Mouse (Mus musculus) forebrain, postnatal 0 days (tissue): ENCODE results near the gene Polrmt. TPM values are rescaled to one million over a fixed set of nuclear protein-coding genes. Genes with fewer than 3 reads are reported as not detected.
"Not testable (repeated sequence)": the region's sequence is repeated elsewhere in the genome, so short reads cannot be mapped to it uniquely, and the experiment has no call there.

Source experiments
- ATAC-seq: fragments of 200-750 bp; cut with Nextera tagmentation; 2 replicates; pipeline ENCODE4 v1.8.0; 2017; ENCODE audit warnings: mild to moderate bottlenecking, moderate library complexity
- DNase-seq: peaks from one replicate; pipeline ENCODE4 v3.0.0-alpha.2; 2015
- H3K27ac ChIP-seq: fragments of 300-500 bp; sonication (generic); 2 replicates; pipeline ENCODE4 v1.5.1; 2014; ENCODE audit warnings: low read depth, mild to moderate bottlenecking, antibody characterized with exemption, low read length, moderate library complexity, mixed read lengths
- H3K27me3 ChIP-seq: fragments of 300-500 bp; sonication (generic); 2 replicates; pipeline ENCODE4 v1.6.1; 2014; ENCODE audit warnings: mild to moderate bottlenecking, low read length, mixed read lengths; ENCODE audit not compliant: insufficient read depth
- H3K36me3 ChIP-seq: fragments of 300-500 bp; sonication (generic); 2 replicates; pipeline ENCODE4 v1.6.1; 2014; ENCODE audit warnings: mild to moderate bottlenecking, moderate library complexity; ENCODE audit not compliant: insufficient read depth
- H3K4me1 ChIP-seq: fragments of 300-500 bp; sonication (generic); 2 replicates; pipeline ENCODE4 v1.6.1; 2014; ENCODE audit warnings: antibody characterized with exemption; ENCODE audit not compliant: insufficient read depth
- H3K4me2 ChIP-seq: fragments of 300-500 bp; sonication (generic); 2 replicates; pipeline ENCODE4 v1.6.1; 2014; ENCODE audit warnings: low read depth, mild to moderate bottlenecking, moderate library complexity
- H3K4me3 ChIP-seq: fragments of 300-500 bp; sonication (generic); 2 replicates; pipeline ENCODE4 v1.5.1; 2014; ENCODE audit warnings: low read depth, low read length, mixed read lengths
- H3K9ac ChIP-seq: fragments of 300-500 bp; sonication (generic); 2 replicates; pipeline ENCODE4 v1.6.1; 2014; ENCODE audit warnings: mild to moderate bottlenecking
- H3K9me3 ChIP-seq: fragments of 300-500 bp; sonication (generic); 2 replicates; pipeline ENCODE4 v1.6.1; 2016; ENCODE audit warnings: low read length
- CTCF ChIP-seq: sonication (generic); IDR thresholded peaks from 2 replicates; pipeline ENCODE4 v1.5.1; 2016; ENCODE audit warnings: antibody characterized with exemption, control low read depth, low read depth
- WGBS: fragments of 180-500 bp; shearing (Covaris S2); extraction: QIAGEN DNeasy Blood & Tissue Kit; methylation state at CpG from one replicate; pipeline ENCODE4 v1.1.7; 2014; 5-methylcytosine and 5-hydroxymethylcytosine counted together
- polyA plus RNA-seq: library from polyadenylated mRNA; unstranded; fragments of >200 nt; fragmentation: Nextera tagmentation; extraction: Ambion mirVana; gene quantifications from 2 replicates; pipeline ENCODE4 v1.2.1, GENCODE M21; 2015
- total RNA-seq: library from RNA; depleted of rRNA; stranded (reverse); fragments of >200 nt; gene quantifications from 2 replicates; pipeline ENCODE4 v1.2.3, GENCODE M21; 2014

The Polrmt gene
- total and polyA plus RNA-seq, 2 experiments from 2014 or later = 30.2 to 34.9 TPM

GRCm38 (mm10) chr10:79705951-79706350 is 40.4 kb downstream of the Polrmt start:
- ATAC-seq = no peak
- WGBS = 93% methylated on average over 5 of the region's 5 CpGs

GRCm38 (mm10) chr10:79704970-79705360 is 41.4 kb downstream of the Polrmt start:
- ATAC-seq = no peak
- H3K27me3 ChIP-seq = no peaks in the 10 kb centered on the region
- WGBS = 11% methylated on average over 10 of the region's 10 CpGs
- H3K36me3 ChIP-seq = peaks cover 13% of the 10 kb centered on the region
- H3K4me2 ChIP-seq = peak overlapping the region; percentile 77
- H3K27ac ChIP-seq = no peak overlapping the region
- no peak for DNase-seq
- H3K9ac ChIP-seq = peak overlapping the region; percentile 92
- no peak for TF ChIP-seq CTCF
- H3K4me1 ChIP-seq = peaks cover 14% of the 10 kb centered on the region; the same call in 1 of the 2 replicates
- no peaks in the 10 kb centered on the region for H3K9me3 ChIP-seq
- peak overlapping the region; percentile 85 for H3K4me3 ChIP-seq

More at GRCm38 (mm10) chr10:79705951-79706350, 40.4 kb downstream of the Polrmt start:
- Histone ChIP-seq H3K9me3 (no peaks in the 10 kb centered on the region), H3K9ac (peak overlapping the region; percentile 18; the same call in 1 of the 2 replicates), H3K4me3 (peak overlapping the region; percentile 7; the same call in 1 of the 2 replicates), H3K36me3 (peaks cover 22% of the 10 kb centered on the region), H3K4me1 (peaks cover 14% of the 10 kb centered on the region; the same call in 1 of the 2 replicates), H3K27me3 (no peaks in the 10 kb centered on the region), H3K27ac (no peak overlapping the region), H3K4me2 (peak overlapping the region; percentile 77)
- no peak for DNase-seq
- TF ChIP-seq CTCF = no peak

GRCm38 (mm10) chr10:79704065-79704969 is 42.1 kb downstream of the Polrmt start, which contains the start of gene Bsg:
Gene Bsg, plus strand, starts transcription at chr10:79704491.
- peak within 1 kb of the TSS; percentile 77 for H3K4me2 ChIP-seq
- ATAC-seq = peak; percentile 96

GRCm38 (mm10) chr10:79703541-79703940 is 42.8 kb downstream of the Polrmt start:
- H3K27ac ChIP-seq = peak overlapping the region; percentile 60; the same call in 1 of the 2 replicates
- H3K9ac ChIP-seq = peak overlapping the region; percentile 41; the same call in 1 of the 2 replicates
- H3K9me3 ChIP-seq = no peaks in the 10 kb centered on the region
- no peaks in the 10 kb centered on the region for H3K27me3 ChIP-seq
- peaks cover 14% of the 10 kb centered on the region; the same call in 1 of the 2 replicates for H3K4me1 ChIP-seq
- WGBS = 75% methylated on average over 10 of the region's 10 CpGs
- no peak; the same call in 1 of the 2 replicates for TF ChIP-seq CTCF
- DNase-seq (no peak), ATAC-seq (no peak)
- peak overlapping the region; percentile 77 for H3K4me2 ChIP-seq
- H3K36me3 ChIP-seq = no peaks in the 10 kb centered on the region
- peak overlapping the region; percentile 85 for H3K4me3 ChIP-seq

More at GRCm38 (mm10) chr10:79704065-79704969, 42.1 kb downstream of the Polrmt start, which contains the start of gene Bsg:
- Histone ChIP-seq H3K4me3 (peak within 1 kb of the TSS; percentile 85), H3K36me3 (peaks cover 6% of the 10 kb centered on the region; the same call in 1 of the 2 replicates), H3K4me1 (peaks cover 14% of the 10 kb centered on the region; the same call in 1 of the 2 replicates), H3K9ac (peak within 1 kb of the TSS; percentile 92), H3K27me3 (no peaks in the 10 kb centered on the region), H3K27ac (peak within 1 kb of the TSS; percentile 70), H3K9me3 (no peaks in the 10 kb centered on the region)
- WGBS = 7% methylated on average over 65 of the region's 65 CpGs
- peak; percentile 64 for TF ChIP-seq CTCF
- peak; percentile 100 for DNase-seq

GRCm38 (mm10) chr10:79702970-79703369 is 43.4 kb downstream of the Polrmt start:
- not testable (repeated sequence) for H3K4me3 ChIP-seq, H3K36me3 ChIP-seq, DNase-seq, H3K27ac ChIP-seq, H3K27me3 ChIP-seq, H3K9ac ChIP-seq, H3K4me2 ChIP-seq, ATAC-seq, H3K9me3 ChIP-seq
- H3K4me1 ChIP-seq = peaks cover 14% of the 10 kb centered on the region; the same call in 1 of the 2 replicates
- 92% methylated on average over 3 of the region's 4 CpGs for WGBS

- H3K27ac ChIP-seq = no peak overlapping the region
- H3K9me3 ChIP-seq = no peaks in the 10 kb centered on the region
- no peak overlapping the region for H3K4me2 ChIP-seq
- no peaks in the 10 kb centered on the region for H3K36me3 ChIP-seq
- TF ChIP-seq CTCF = no peak
- no peaks in the 10 kb centered on the region for H3K27me3 ChIP-seq
- no peak for ATAC-seq
- 69% methylated on average over 10 of the region's 10 CpGs for WGBS
- no peak overlapping the region for H3K4me3 ChIP-seq
- no peak for DNase-seq
- H3K4me1 ChIP-seq = peaks cover 14% of the 10 kb centered on the region; the same call in 1 of the 2 replicates
- H3K9ac ChIP-seq = no peak overlapping the region
Measured at GRCm38 (mm10) chr10:79701443-79702129, 44.8 kb downstream of the Polrmt start.
